Mouse (Mus musculus) CH12.LX (cell line): ENCODE measurements around the gene Gm5447. TPM values are rescaled to one million over a fixed set of nuclear protein-coding genes. Genes with fewer than 3 reads are reported as not detected.

Source experiments
- DNase-seq: peaks from one replicate; pipeline ENCODE4 v3.0.0-alpha.2; 2013; ENCODE audit errors: extremely low read depth
- H3K27ac ChIP-seq: 2 replicates; pipeline ENCODE4 v1.5.1; 2012; ENCODE audit warnings: low read depth, mild to moderate bottlenecking, control low read depth, moderate library complexity; ENCODE audit not compliant: insufficient read depth
- H3K27me3 ChIP-seq: replicated peaks from 2 replicates; pipeline ENCODE3; 2012; ENCODE audit warnings: inconsistent platforms
- H3K36me3 ChIP-seq, 2 experiments: replicated peaks in 1 of 2; 2 replicates each; pipeline versions ENCODE3 to v1.6.1; 2012; ENCODE audit warnings: inconsistent platforms in 1 of 2, low read length in 1 of 2, mild to moderate bottlenecking in 1 of 2, mixed read lengths in 1 of 2, moderate library complexity in 1 of 2; ENCODE audit not compliant: control insufficient read depth in 1 of 2, insufficient read depth in 1 of 2
- H3K4me1 ChIP-seq, 2 experiments: 2 replicates each; pipeline ENCODE4 v1.6.1; 2012; ENCODE audit warnings: inconsistent platforms in 1 of 2, moderate library complexity in 1 of 2; ENCODE audit not compliant: insufficient read depth in 2 of 2, control insufficient read depth in 1 of 2
- H3K4me2 ChIP-seq: 2 replicates; pipeline ENCODE4 v1.6.1; 2012; ENCODE audit warnings: low read depth, mild to moderate bottlenecking, control low read depth; ENCODE audit not compliant: poor library complexity, insufficient read depth, severe bottlenecking
- H3K4me3 ChIP-seq, 3 experiments: fragments of 150-350 bp in 1 of 3; sonication (generic) in 1 of 3; replicated peaks in 1 of 3; 2 replicates each; pipeline versions ENCODE3 to v1.5.1; 2011 to 2012; ENCODE audit warnings: low read depth in 2 of 3, low read length in 2 of 3, mild to moderate bottlenecking in 2 of 3, moderate library complexity in 2 of 3, control low read depth in 1 of 3, improper control_type of control experiment in 1 of 3, inconsistent platforms in 1 of 3, mixed read lengths in 1 of 3; ENCODE audit not compliant: poor library complexity in 1 of 3
- H3K79me2 ChIP-seq: replicated peaks from 2 replicates; pipeline ENCODE4 v1.6.1; 2012; ENCODE audit warnings: mild to moderate bottlenecking, moderate library complexity; ENCODE audit not compliant: control insufficient read depth, poor library complexity, insufficient read depth, severe bottlenecking; ENCODE audit errors: extremely low read depth
- H3K9ac ChIP-seq: 2 replicates; pipeline ENCODE4 v1.6.1; 2012; ENCODE audit warnings: low read depth, mild to moderate bottlenecking, control low read depth, moderate library complexity; ENCODE audit not compliant: insufficient read depth
- H3K9me3 ChIP-seq: replicated peaks from 2 replicates; pipeline ENCODE3; 2012; ENCODE audit warnings: low read length, inconsistent platforms, mixed read lengths
- BHLHE40 ChIP-seq: IDR thresholded peaks from 2 replicates; pipeline ENCODE4 v1.6.1; 2011; ENCODE audit warnings: mild to moderate bottlenecking, low read depth, low read length, improper control_type of control experiment
- CHD1 ChIP-seq: IDR thresholded peaks from 2 replicates; pipeline ENCODE4 v1.6.1; 2012; ENCODE audit warnings: low read depth, low read length, improper control_type of control experiment, inconsistent platforms
- CHD2 ChIP-seq: IDR thresholded peaks from 2 replicates; pipeline ENCODE4 v1.6.1; 2011; ENCODE audit warnings: low read length, improper control_type of control experiment
- CTCF ChIP-seq, 2 experiments: IDR thresholded peaks in 1 of 2; conservative IDR thresholded peaks in 1 of 2; 2 replicates each; pipeline ENCODE4 v1.5.1; 2011 to 2012; ENCODE audit warnings: low read depth in 2 of 2, low read length in 2 of 2, improper control_type of control experiment in 1 of 2, inconsistent platforms in 1 of 2, mild to moderate bottlenecking in 1 of 2, moderate library complexity in 1 of 2
- E2F4 ChIP-seq: IDR thresholded peaks from 2 replicates; pipeline ENCODE4 v1.6.1; 2011; ENCODE audit warnings: low read depth, low read length, improper control_type of control experiment; ENCODE audit not compliant: insufficient replicate concordance
- ELF1 ChIP-seq: IDR thresholded peaks from 2 replicates; pipeline ENCODE4 v1.6.1; 2014; ENCODE audit warnings: low read depth, mild to moderate bottlenecking, inconsistent platforms, low read length, improper control_type of control experiment
- EP300 ChIP-seq: IDR thresholded peaks from 2 replicates; pipeline ENCODE4 v1.6.1; 2011; ENCODE audit warnings: low read length, improper control_type of control experiment
- ETS1 ChIP-seq: conservative IDR thresholded peaks from 2 replicates; pipeline ENCODE4 v1.6.1; 2012; ENCODE audit warnings: low read depth, mild to moderate bottlenecking, inconsistent platforms, low read length, improper control_type of control experiment, moderate library complexity
- GABPA ChIP-seq: IDR thresholded peaks from 2 replicates; pipeline ENCODE4 v1.6.1; 2012; ENCODE audit warnings: low read depth, low read length, improper control_type of control experiment, inconsistent platforms; ENCODE audit not compliant: insufficient replicate concordance
- HCFC1 ChIP-seq: IDR thresholded peaks from 2 replicates; pipeline ENCODE4 v1.6.1; 2012; ENCODE audit warnings: low read depth, mild to moderate bottlenecking, inconsistent platforms, low read length, improper control_type of control experiment
- IRF4 ChIP-seq: IDR thresholded peaks from 2 replicates; pipeline ENCODE4 v1.6.1; 2014; ENCODE audit warnings: low read depth, mild to moderate bottlenecking, inconsistent platforms, low read length, improper control_type of control experiment
- JUN ChIP-seq: IDR thresholded peaks from 2 replicates; pipeline ENCODE4 v1.6.1; 2011; ENCODE audit warnings: low read depth, mild to moderate bottlenecking, low read length, improper control_type of control experiment, moderate library complexity; ENCODE audit not compliant: insufficient read depth
- JUND ChIP-seq: conservative IDR thresholded peaks from 2 replicates; pipeline ENCODE4 v1.6.1; 2011; ENCODE audit warnings: low read depth, low read length, improper control_type of control experiment
- KAT2A ChIP-seq: IDR thresholded peaks from 2 replicates; pipeline ENCODE4 v1.6.1; 2012; ENCODE audit warnings: low read length, improper control_type of control experiment, inconsistent platforms; ENCODE audit not compliant: insufficient replicate concordance
- MAFK ChIP-seq: IDR thresholded peaks from 2 replicates; pipeline ENCODE4 v1.6.1; 2011; ENCODE audit warnings: low read length, improper control_type of control experiment; ENCODE audit not compliant: insufficient replicate concordance
- MAX ChIP-seq: IDR thresholded peaks from 2 replicates; pipeline ENCODE4 v1.6.1; 2011; ENCODE audit warnings: low read length, improper control_type of control experiment
- MAZ ChIP-seq: IDR thresholded peaks from 2 replicates; pipeline ENCODE4 v1.6.1; 2012; ENCODE audit warnings: low read depth, mild to moderate bottlenecking, inconsistent platforms, low read length, improper control_type of control experiment, moderate library complexity
- MEF2A ChIP-seq: IDR thresholded peaks from 2 replicates; pipeline ENCODE4 v1.6.1; 2014; ENCODE audit warnings: low read depth, mild to moderate bottlenecking, inconsistent platforms, low read length, improper control_type of control experiment, borderline replicate concordance
- MXI1 ChIP-seq: IDR thresholded peaks from 2 replicates; pipeline ENCODE4 v1.6.1; 2011; ENCODE audit warnings: mild to moderate bottlenecking, low read depth, low read length, improper control_type of control experiment
- MYC ChIP-seq: IDR thresholded peaks from 2 replicates; pipeline ENCODE4 v1.6.1; 2011; ENCODE audit warnings: low read depth, mild to moderate bottlenecking, improper control_type of control experiment, low read length
- NELFE ChIP-seq: IDR thresholded peaks from 2 replicates; pipeline ENCODE4 v1.6.1; 2011; ENCODE audit warnings: low read depth, low read length, improper control_type of control experiment
- NRF1 ChIP-seq: IDR thresholded peaks from 2 replicates; pipeline ENCODE4 v1.6.1; 2014; ENCODE audit warnings: low read depth, mild to moderate bottlenecking, inconsistent platforms, low read length, improper control_type of control experiment, moderate library complexity
- PAX5 ChIP-seq: IDR thresholded peaks from 2 replicates; pipeline ENCODE4 v1.6.1; 2012; ENCODE audit warnings: low read length, inconsistent platforms, mixed read lengths
- POLR2A ChIP-seq: IDR thresholded peaks from 2 replicates; pipeline ENCODE4 v1.6.1; 2011; ENCODE audit warnings: low read depth, mild to moderate bottlenecking, improper control_type of control experiment, low read length
- POLR2AphosphoS2 ChIP-seq: IDR thresholded peaks from 2 replicates; pipeline ENCODE4 v1.6.1; 2011; ENCODE audit warnings: low read depth, low read length, improper control_type of control experiment
- RAD21 ChIP-seq: IDR thresholded peaks from 2 replicates; pipeline ENCODE4 v1.6.1; 2011; ENCODE audit warnings: low read depth, mild to moderate bottlenecking, low read length, improper control_type of control experiment, moderate library complexity
- RCOR1 ChIP-seq: conservative IDR thresholded peaks from 2 replicates; pipeline ENCODE4 v1.6.1; 2012; ENCODE audit warnings: low read depth, mild to moderate bottlenecking, inconsistent platforms, low read length, improper control_type of control experiment
- SIN3A ChIP-seq: IDR thresholded peaks from 2 replicates; pipeline ENCODE4 v1.6.1; 2012; ENCODE audit warnings: low read length, improper control_type of control experiment, inconsistent platforms
- SMC3 ChIP-seq: IDR thresholded peaks from 2 replicates; pipeline ENCODE4 v1.6.1; 2011; ENCODE audit warnings: low read depth, low read length, improper control_type of control experiment
- TBP ChIP-seq: conservative IDR thresholded peaks from 2 replicates; pipeline ENCODE4 v1.6.1; 2011; ENCODE audit warnings: low read depth, low read length, improper control_type of control experiment
- TCF12 ChIP-seq: IDR thresholded peaks from 2 replicates; pipeline ENCODE4 v1.6.1; 2014; ENCODE audit warnings: low read depth, mild to moderate bottlenecking, inconsistent platforms, low read length, improper control_type of control experiment
- UBTF ChIP-seq: IDR thresholded peaks from 2 replicates; pipeline ENCODE4 v1.6.1; 2012; ENCODE audit warnings: low read depth, mild to moderate bottlenecking, inconsistent platforms, low read length, improper control_type of control experiment, moderate library complexity
- USF1 ChIP-seq: IDR thresholded peaks from 2 replicates; pipeline ENCODE4 v1.6.1; 2014; ENCODE audit warnings: low read depth, mild to moderate bottlenecking, inconsistent platforms, low read length, improper control_type of control experiment
- USF2 ChIP-seq: conservative IDR thresholded peaks from 2 replicates; pipeline ENCODE4 v1.6.1; 2011; ENCODE audit warnings: low read depth, low read length, improper control_type of control experiment
- ZC3H11A ChIP-seq: IDR thresholded peaks from 2 replicates; pipeline ENCODE4 v1.6.1; 2012; ENCODE audit warnings: low read depth, mild to moderate bottlenecking, inconsistent platforms, low read length, improper control_type of control experiment
- ZKSCAN1 ChIP-seq: IDR thresholded peaks from 2 replicates; pipeline ENCODE4 v1.6.1; 2012; ENCODE audit warnings: low read depth, inconsistent platforms, low read length, improper control_type of control experiment, borderline replicate concordance
- ZMIZ1 ChIP-seq: IDR thresholded peaks from 2 replicates; pipeline ENCODE4 v1.6.1; 2012; ENCODE audit warnings: low read depth, mild to moderate bottlenecking, inconsistent platforms, low read length, improper control_type of control experiment
- ZNF384 ChIP-seq: IDR thresholded peaks from 2 replicates; pipeline ENCODE4 v1.6.1; 2012; ENCODE audit warnings: low read depth, low read length, improper control_type of control experiment, inconsistent platforms
- dilution Hi-C: fragments of 300-500 bp; cut with MboI; formaldehyde crosslinking; loops from 2 replicates; pipeline ENCODE4 v1.14.3; 2020; ENCODE audit warnings: low sequenced_read_pairs; ENCODE audit not compliant: extremely low pct_unique_long_range_greater_than_20kb, extremely low pct_ligation_motif_present
- in situ Hi-C: fragments of 300-500 bp; cut with MboI; formaldehyde crosslinking; loops from 3 replicates; pipeline ENCODE4 v1.14.3; 2019; ENCODE audit warnings: low sequenced_read_pairs, low pct_ligation_motif_present, low pct_unique_long_range_greater_than_20kb, mixed read lengths
- polyA plus RNA-seq: library from polyadenylated mRNA; unstranded; fragments of >175 nt; gene quantifications from 2 replicates; pipeline ENCODE4 v1.2.1, GENCODE M21; 2012; ENCODE audit warnings: low read depth; ENCODE audit not compliant: insufficient read length
- total RNA-seq, 2 experiments: library from RNA; depleted of rRNA; stranded (reverse); fragments of 300-350 nt in 1 of 2; fragments of >200 nt in 1 of 2; gene quantifications; 2 replicates each; pipeline ENCODE4 v1.2.3; 2012 to 2014

Gm5447 gene
- total and polyA plus RNA-seq, 3 experiments, result not detected

- Histone ChIP-seq H3K27me3 (no peaks in the 10 kb centered on the region), H3K9me3 (no peaks in the 10 kb centered on the region), H3K79me2 (no peaks in the 10 kb centered on the region), H3K4me2 (peak overlapping the region; percentile 40; the same call in 1 of the 2 replicates), H3K4me1 (peaks cover 2 to 14% of the 10 kb centered on the region in 2 experiments; a peak in 3 of 4 replicates), H3K4me3 (no peak overlapping the region), H3K9ac (no peak overlapping the region), H3K27ac (no peak overlapping the region), H3K36me3 (no peaks in the 10 kb centered on the region)
- TF ChIP-seq ZC3H11A, result no peak
- no peak for TF ChIP-seq SIN3A
- no peak for TF ChIP-seq JUN
- TF ChIP-seq JUND, result no peak; the same call in 1 of the 2 replicates
- no peak for TF ChIP-seq PAX5
- no peak for TF ChIP-seq MXI1
- peak; percentile 63; the same call in 1 of the 2 replicates for TF ChIP-seq RCOR1
- TF ChIP-seq ELF1, result no peak
- TF ChIP-seq MAX, result no peak
- no peak for TF ChIP-seq KAT2A
- TF ChIP-seq ZKSCAN1, result no peak
- TF ChIP-seq MAZ, result no peak
- no peak for TF ChIP-seq HCFC1
- no peak for TF ChIP-seq UBTF
- TF ChIP-seq CTCF (conservative IDR thresholded peaks at IDR 0.05 in 1 of 2, IDR thresholded peaks at IDR 0.05 in 1 of 2; ENCODE audit: low read depth in 2 of 2, low read length in 2 of 2), result no peak
- TF ChIP-seq BHLHE40, result peak; percentile 87
- TF ChIP-seq POLR2AphosphoS2, result no peak
- TF ChIP-seq TBP, result no peak
- no peak for TF ChIP-seq USF2
- peak; percentile 75 for TF ChIP-seq EP300
- peak; percentile 61 for TF ChIP-seq IRF4
- TF ChIP-seq MYC, result peak; percentile 33; the same call in 1 of the 2 replicates
- no peak for TF ChIP-seq ZNF384
- TF ChIP-seq NELFE, result no peak
- no peak for TF ChIP-seq RAD21
- TF ChIP-seq POLR2A, result no peak
- TF ChIP-seq SMC3, result no peak
- no peak for TF ChIP-seq MEF2A
- TF ChIP-seq USF1, result no peak
- TF ChIP-seq CHD2, result no peak
- no peak for TF ChIP-seq NRF1
- TF ChIP-seq GABPA, result no peak
- TF ChIP-seq E2F4, result no peak
- TF ChIP-seq MAFK, result peak; percentile 51; the same call in 1 of the 2 replicates
- no peak; the same call in 1 of the 2 replicates for TF ChIP-seq CHD1
- TF ChIP-seq ZMIZ1, result no peak
- TF ChIP-seq ETS1, result peak; percentile 52
- TF ChIP-seq TCF12, result peak; percentile 42; the same call in 1 of the 2 replicates
- peak; percentile 26 for DNase-seq
- dilution Hi-C loops, result no loop called here
- in situ Hi-C loops, result no loop called here
Measured at GRCm38 (mm10) chr13:30994249-30994858, 20.4 kb downstream of the Gm5447 start.
